ENCODE assay signal across 8 mouse cellular contexts in genomic region chrX:129749571-129750061, GRCm38 (mm10). TPM values are rescaled to one million over a fixed set of nuclear protein-coding genes. Genes with fewer than 3 reads are reported as not detected.
A peak's percentile ranks its signal among the peaks of the same experiment; 100 is the strongest.
DNase-seq lines count a peak whose midpoint lies in the region; ATAC-seq and TF ChIP-seq lines count a peak whose summit lies in the region.

Diaph2 (plus strand) TSS chrX:129749742.

- peak within 1 kb of the TSS; percentile 67 for H3K4me2 ChIP-seq in intestine, postnatal 0 days (replicated peaks; ENCODE audit: low read depth)
- H3K4me2 ChIP-seq in midbrain, embryonic 11.5 days = peak within 1 kb of the TSS; percentile 52

- H3K27me3 ChIP-seq in embryonic facial prominence, embryonic 10.5 days (replicated peaks; ENCODE audit: low read depth, poor library complexity, severe bottlenecking) = no peaks in the 10 kb centered on the region
- H3K27me3 ChIP-seq in intestine, postnatal 0 days (replicated peaks; ENCODE audit: control insufficient read depth, insufficient read depth, low read length) = no peaks in the 10 kb centered on the region
- H3K27me3 ChIP-seq in midbrain, embryonic 11.5 days (ENCODE audit: control insufficient read depth, insufficient read depth, low read length) = no peaks in the 10 kb centered on the region

- H3K4me3 ChIP-seq in embryonic facial prominence, embryonic 10.5 days = peak within 1 kb of the TSS; percentile 64
- peak within 1 kb of the TSS; percentile 64 for H3K4me3 ChIP-seq in intestine, postnatal 0 days (ENCODE audit: low read depth, low read length)
- peak within 1 kb of the TSS; percentile 48 for H3K4me3 ChIP-seq in midbrain, embryonic 11.5 days (ENCODE audit: low read depth, low read length)

- WGBS in embryonic facial prominence, embryonic 10.5 days = 19% methylated on average over 49 of the region's 49 CpGs
- WGBS in intestine, postnatal 0 days = 21% methylated on average over 47 of the region's 49 CpGs
- WGBS in midbrain, embryonic 11.5 days = 12% methylated on average over 43 of the region's 49 CpGs

- H3K36me3 ChIP-seq in embryonic facial prominence, embryonic 10.5 days (replicated peaks) = no peaks in the 10 kb centered on the region
- H3K36me3 ChIP-seq in intestine, postnatal 0 days (ENCODE audit: control insufficient read depth, insufficient read depth) = no peaks in the 10 kb centered on the region
- no peaks in the 10 kb centered on the region for H3K36me3 ChIP-seq in midbrain, embryonic 11.5 days (ENCODE audit: control insufficient read depth, insufficient read depth, low read length)

- DNase-seq in adrenal gland, postnatal 10 days = peak; percentile 87
- peak; percentile 85 for DNase-seq in embryonic facial prominence, embryonic 10.5 days (ENCODE audit: low spot score)
- peak; percentile 68 for DNase-seq in left cerebral cortex, postnatal 4 days
- peak; percentile 91 for DNase-seq in midbrain, embryonic 11.5 days (ENCODE audit: low spot score, missing footprints)
- DNase-seq in right cerebral cortex, postnatal 4 days = peak; percentile 53
- peak; percentile 78 for DNase-seq in yolk sac, embryonic 10.5 days (ENCODE audit: low spot score)

- intact Hi-C loops in left cerebral cortex, postnatal 4 days (cut with DNase I) = no loop called here

- peak within 1 kb of the TSS; percentile 55 for H3K9ac ChIP-seq in intestine, postnatal 0 days (ENCODE audit: low read depth, low read length)
- peak within 1 kb of the TSS; percentile 69 for H3K9ac ChIP-seq in midbrain, embryonic 11.5 days (ENCODE audit: low read length)

- peak; percentile 8; the same call in 1 of the 2 replicates for TF ChIP-seq CTCF in intestine, postnatal 0 days (IDR thresholded peaks at IDR 0.05; ENCODE audit: low read depth)

- peak; percentile 88 for ATAC-seq in granulocyte monocyte progenitor cell, adult 5-6 weeks (replicated peaks; ENCODE audit: poor library complexity, severe bottlenecking)
- peak; percentile 98 for ATAC-seq in intestine, postnatal 0 days
- peak; percentile 94 for ATAC-seq in midbrain, embryonic 11.5 days (ENCODE audit: low FRiP score)

- no peaks in the 10 kb centered on the region for H3K9me3 ChIP-seq in embryonic facial prominence, embryonic 10.5 days
- H3K9me3 ChIP-seq in intestine, postnatal 0 days (ENCODE audit: control insufficient read depth) = no peaks in the 10 kb centered on the region
- no peaks in the 10 kb centered on the region for H3K9me3 ChIP-seq in midbrain, embryonic 11.5 days (ENCODE audit: control insufficient read depth, low read length)

- H3K27ac ChIP-seq in embryonic facial prominence, embryonic 10.5 days (replicated peaks) = peak within 1 kb of the TSS; percentile 82
- H3K27ac ChIP-seq in intestine, postnatal 0 days (ENCODE audit: low read depth, low read length) = no peak within 1 kb of the TSS
- H3K27ac ChIP-seq in midbrain, embryonic 11.5 days (ENCODE audit: low read depth, low read length) = no peak within 1 kb of the TSS

- no peaks in the 10 kb centered on the region for H3K4me1 ChIP-seq in embryonic facial prominence, embryonic 10.5 days
- H3K4me1 ChIP-seq in intestine, postnatal 0 days (replicated peaks; ENCODE audit: control insufficient read depth, insufficient read depth, low read length) = no peaks in the 10 kb centered on the region
- H3K4me1 ChIP-seq in midbrain, embryonic 11.5 days (ENCODE audit: control insufficient read depth, insufficient read depth, low read length) = no peaks in the 10 kb centered on the region

RNA-seq across cellular contexts. Expression of gene Diaph2, which starts in this region (rescaled TPM):
- total RNA-seq in adrenal gland, postnatal 10 days (2021) = 10 to 100 TPM; 18.5 to 23.7 TPM
- 3.8 and 4.1 TPM in 2 replicates for polyA plus RNA-seq in embryonic facial prominence, embryonic 10.5 days (2016; fragmentation: Nextera tagmentation; extraction: Ambion mirVana)
- 33.7 and 34.0 TPM in 2 replicates for total RNA-seq in granulocyte monocyte progenitor cell, adult 5-6 weeks (2014; fragmentation: Nextera tagmentation)
- 10.9 and 17.8 TPM in 2 replicates for total RNA-seq in granulocyte monocyte progenitor cell, adult 5-6 weeks (2017)
- polyA plus RNA-seq in intestine, postnatal 0 days (2015; fragmentation: Nextera tagmentation; extraction: Ambion mirVana) = 2.3 and 2.4 TPM in 2 replicates
- 10 to 100 TPM; 13.6 to 14.9 TPM for total RNA-seq in left cerebral cortex, postnatal 4 days (2021)
- polyA plus RNA-seq in midbrain, embryonic 11.5 days (2014; fragmentation: Nextera tagmentation; extraction: Ambion mirVana) = 3.0 and 4.8 TPM in 2 replicates
